Mouse (Mus musculus): ENCODE measurements around the gene Il15ra. TPM values are rescaled to one million over a fixed set of nuclear protein-coding genes. Genes with fewer than 3 reads are reported as not detected.

The Il15ra gene
- polyA plus RNA-seq, 1 experiment from 2014 or later = 1.5 TPM

- H3K27ac ChIP-seq = no peak overlapping the region
- WGBS = 77% methylated on average over 6 of the region's 6 CpGs
Measured at GRCm38 (mm10) chr2:11712483-11712990, 7.4 kb downstream of the Il15ra start.

DNA sequence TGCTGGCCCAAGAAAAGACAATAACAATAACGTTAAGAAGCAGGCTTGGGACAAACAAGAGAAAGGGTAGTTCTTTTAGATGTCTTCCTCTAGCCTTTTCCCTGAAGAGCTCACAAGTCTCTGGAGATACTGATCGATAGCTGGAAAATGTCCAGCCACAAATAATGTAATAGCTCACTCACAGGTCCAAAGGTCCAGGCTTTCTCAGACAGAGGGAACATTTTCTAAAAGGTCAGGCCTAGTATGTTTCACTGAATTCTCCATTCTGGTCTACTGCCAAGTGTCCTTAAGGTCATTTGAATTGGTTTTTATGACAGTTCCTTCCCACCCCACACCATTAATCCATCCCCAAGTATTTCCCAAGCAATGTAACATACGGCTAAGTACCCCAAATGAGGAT lies 7.9 kb downstream of the Il15ra start:
- Histone ChIP-seq H3K4me1 (no peaks in the 10 kb centered on the region), H3K27ac (no peak overlapping the region), H3K4me3 (no peak overlapping the region), H3K4me2 (no peak overlapping the region), H3K27me3 (peaks cover 9% of the 10 kb centered on the region), H3K36me3 (no peaks in the 10 kb centered on the region), H3K9ac (no peak overlapping the region), H3K9me3 (no peaks in the 10 kb centered on the region)
- 81% methylated on average over 3 of the region's 3 CpGs for WGBS
- no peak for ATAC-seq (ENCODE audit: insufficient number of reproducible peaks, insufficient read depth, low FRiP score, low TSS enrichment, low read depth)

More at GRCm38 (mm10) chr2:11712483-11712990, 7.4 kb downstream of the Il15ra start:
- no peak for ATAC-seq (ENCODE audit: insufficient number of reproducible peaks, insufficient read depth, low FRiP score, low TSS enrichment, low read depth)
- H3K4me2 ChIP-seq = no peak overlapping the region
- H3K9me3 ChIP-seq = no peaks in the 10 kb centered on the region
- no peaks in the 10 kb centered on the region for H3K4me1 ChIP-seq
- no peak overlapping the region for H3K9ac ChIP-seq
- peaks cover 14% of the 10 kb centered on the region for H3K27me3 ChIP-seq
- H3K36me3 ChIP-seq = no peaks in the 10 kb centered on the region
- no peak overlapping the region for H3K4me3 ChIP-seq

- WGBS = 85% methylated on average over 4 of the region's 4 CpGs
- H3K36me3 ChIP-seq = no peaks in the 10 kb centered on the region
Measured at GRCm38 (mm10) chr2:11714535-11714934, 9.4 kb downstream of the Il15ra start.

DNA sequence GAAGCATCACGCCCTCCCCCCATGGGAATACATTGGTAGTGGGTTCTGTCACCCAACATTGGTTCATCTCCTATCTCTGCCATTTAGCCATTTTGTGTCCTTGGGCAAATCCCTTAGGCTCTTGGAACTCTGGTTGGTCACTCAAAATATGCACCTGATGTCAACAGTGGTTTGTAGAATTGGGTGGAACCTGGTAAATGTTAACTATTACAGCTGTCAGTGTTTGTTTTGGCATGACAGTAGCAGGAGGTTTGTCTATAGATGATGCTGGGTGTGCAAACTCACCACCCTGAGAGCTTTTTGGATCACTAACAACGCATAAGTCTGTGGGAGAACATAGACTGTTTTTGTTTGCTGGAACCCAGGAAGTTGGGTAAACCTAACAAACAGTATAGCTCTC lies 13.5 kb downstream of the Il15ra start:
- H3K4me2 ChIP-seq = no peak overlapping the region
- ATAC-seq (ENCODE audit: insufficient number of reproducible peaks, insufficient read depth, low FRiP score, low TSS enrichment, low read depth) = no peak
- H3K9me3 ChIP-seq = no peaks in the 10 kb centered on the region
- no peak overlapping the region for H3K9ac ChIP-seq
- no peak overlapping the region for H3K4me3 ChIP-seq
- H3K36me3 ChIP-seq = no peaks in the 10 kb centered on the region
- no peaks in the 10 kb centered on the region for H3K27me3 ChIP-seq
- H3K4me1 ChIP-seq = no peaks in the 10 kb centered on the region
- WGBS = 85% methylated on average over 2 of the region's 2 CpGs
- no peak overlapping the region for H3K27ac ChIP-seq

More at GRCm38 (mm10) chr2:11714535-11714934, 9.4 kb downstream of the Il15ra start:
- no peak overlapping the region for H3K27ac ChIP-seq
- no peak overlapping the region for H3K4me3 ChIP-seq
- no peak for ATAC-seq (ENCODE audit: insufficient number of reproducible peaks, insufficient read depth, low FRiP score, low TSS enrichment, low read depth)
- H3K9me3 ChIP-seq = no peaks in the 10 kb centered on the region
- H3K27me3 ChIP-seq = no peaks in the 10 kb centered on the region
- H3K4me2 ChIP-seq = no peak overlapping the region
- H3K9ac ChIP-seq = no peak overlapping the region
- H3K4me1 ChIP-seq = no peaks in the 10 kb centered on the region

GRCm38 (mm10) chr2:11722564-11722963 lies 17.5 kb downstream of the Il15ra start:
- Histone ChIP-seq H3K27ac (no peak overlapping the region), H3K4me3 (no peak overlapping the region), H3K9me3 (no peaks in the 10 kb centered on the region), H3K4me1 (no peaks in the 10 kb centered on the region), H3K4me2 (no peak overlapping the region), H3K36me3 (no peaks in the 10 kb centered on the region), H3K27me3 (no peaks in the 10 kb centered on the region), H3K9ac (no peak overlapping the region)
- 70% methylated on average over 9 of the region's 9 CpGs for WGBS
- ATAC-seq (ENCODE audit: insufficient number of reproducible peaks, insufficient read depth, low FRiP score, low TSS enrichment, low read depth) = no peak

GRCm38 (mm10) chr2:11727574-11727973 lies 22.5 kb downstream of the Il15ra start:
- H3K4me2 ChIP-seq = no peak overlapping the region
- no peaks in the 10 kb centered on the region for H3K36me3 ChIP-seq
- H3K9ac ChIP-seq = no peak overlapping the region
- WGBS = 90% methylated on average over 5 of the region's 5 CpGs
- no peak for ATAC-seq (ENCODE audit: insufficient number of reproducible peaks, insufficient read depth, low FRiP score, low TSS enrichment, low read depth)
- H3K4me1 ChIP-seq = no peaks in the 10 kb centered on the region
- no peak overlapping the region for H3K4me3 ChIP-seq
- no peaks in the 10 kb centered on the region for H3K9me3 ChIP-seq
- H3K27me3 ChIP-seq = no peaks in the 10 kb centered on the region
- H3K27ac ChIP-seq = no peak overlapping the region

DNA sequence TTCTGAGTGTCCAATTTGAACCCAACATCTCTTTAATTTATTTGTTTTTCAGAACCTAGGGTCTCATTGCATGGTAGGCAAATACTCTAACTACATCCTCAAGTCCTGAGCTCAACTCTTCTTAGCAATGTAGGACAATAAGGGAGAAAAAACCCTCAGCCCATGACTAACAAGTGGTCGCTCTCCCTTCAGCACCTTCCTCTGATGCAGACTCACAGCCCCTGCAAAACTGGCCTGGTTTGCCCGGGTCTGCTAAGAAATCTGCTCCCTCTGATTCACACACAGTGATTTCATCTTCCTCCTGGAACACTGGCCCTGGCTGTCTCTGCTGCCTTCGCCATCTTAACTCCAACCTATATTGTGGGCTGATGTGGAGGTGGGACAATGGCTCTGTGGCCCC lies 24.0 kb downstream of the Il15ra start:
- 49% methylated on average over 3 of the region's 3 CpGs for whole genome bisulfite sequencing
- no peak overlapping the region for H3K4me3 ChIP-seq
- H3K36me3 ChIP-seq = no peaks in the 10 kb centered on the region
- no peak for ATAC-seq (ENCODE audit: insufficient number of reproducible peaks, insufficient read depth, low FRiP score, low TSS enrichment, low read depth)
- H3K9me3 ChIP-seq = no peaks in the 10 kb centered on the region
- no peak overlapping the region for H3K9ac ChIP-seq
- no peaks in the 10 kb centered on the region for H3K27me3 ChIP-seq
- H3K4me1 ChIP-seq = no peaks in the 10 kb centered on the region
- no peak overlapping the region for H3K27ac ChIP-seq
- H3K4me2 ChIP-seq = no peak overlapping the region

GRCm38 (mm10) chr2:11732978-11733377 lies 27.9 kb downstream of the Il15ra start:
- H3K9ac ChIP-seq = no peak overlapping the region
- ATAC-seq (ENCODE audit: insufficient number of reproducible peaks, insufficient read depth, low FRiP score, low TSS enrichment, low read depth) = no peak
- no peaks in the 10 kb centered on the region for H3K4me1 ChIP-seq
- H3K27me3 ChIP-seq = no peaks in the 10 kb centered on the region
- peaks cover 2% of the 10 kb centered on the region; the same call in 1 of the 2 replicates for H3K36me3 ChIP-seq
- H3K4me2 ChIP-seq = no peak overlapping the region
- no peak overlapping the region for H3K27ac ChIP-seq
- no peaks in the 10 kb centered on the region for H3K9me3 ChIP-seq
- 69% methylated on average over 5 of the region's 5 CpGs for WGBS
- H3K4me3 ChIP-seq = no peak overlapping the region

DNA sequence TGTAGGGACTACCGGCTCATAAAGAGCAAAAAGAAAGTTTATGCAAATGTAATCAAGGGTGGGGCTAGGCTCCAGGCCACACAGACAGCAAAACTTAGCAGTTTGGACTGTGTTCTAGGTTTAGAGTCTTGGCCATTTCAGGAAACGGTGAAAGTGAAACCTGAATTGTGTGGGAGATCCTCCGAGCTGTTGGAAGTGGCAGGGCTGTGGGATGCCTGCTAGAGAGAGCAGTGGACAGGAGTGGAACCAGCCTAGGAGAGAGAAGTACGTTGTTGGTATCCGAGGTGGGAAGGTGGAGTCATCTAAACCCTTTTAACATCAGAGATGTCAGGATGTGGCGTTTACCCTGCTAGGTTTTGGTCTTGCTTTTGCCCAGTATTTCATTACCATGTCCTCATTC lies 30.8 kb downstream of the Il15ra start:
- H3K9me3 ChIP-seq = no peaks in the 10 kb centered on the region
- no peak overlapping the region for H3K27ac ChIP-seq
- peaks cover 25% of the 10 kb centered on the region for H3K36me3 ChIP-seq
- H3K4me2 ChIP-seq = no peak overlapping the region
- ATAC-seq (ENCODE audit: insufficient number of reproducible peaks, insufficient read depth, low FRiP score, low TSS enrichment, low read depth) = no peak
- WGBS = 83% methylated on average over 6 of the region's 6 CpGs
- no peaks in the 10 kb centered on the region for H3K27me3 ChIP-seq
- H3K4me3 ChIP-seq = no peak overlapping the region
- no peak overlapping the region for H3K9ac ChIP-seq
- no peaks in the 10 kb centered on the region for H3K4me1 ChIP-seq

DNA sequence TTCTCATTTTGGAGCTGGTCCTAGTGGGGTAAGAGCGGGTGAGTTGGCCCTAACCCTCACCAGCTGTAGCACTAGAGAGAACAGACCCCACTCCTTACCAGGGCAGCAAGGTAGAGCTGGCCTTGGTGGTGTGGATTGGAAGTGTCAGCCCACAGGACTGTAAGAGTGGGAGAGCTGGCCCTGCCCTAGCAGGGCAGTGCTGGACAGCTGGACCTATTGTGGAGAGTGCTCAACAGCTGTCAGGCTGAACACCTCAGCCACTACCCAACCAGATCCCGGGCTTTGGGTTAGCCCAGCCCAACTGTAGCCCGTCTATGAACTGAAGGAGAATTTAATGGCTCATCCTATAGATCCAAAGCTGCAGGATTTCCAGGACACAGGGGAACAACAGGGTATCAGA lies 33.7 kb downstream of the Il15ra start:
- Histone ChIP-seq H3K4me3 (no peak overlapping the region), H3K9me3 (no peaks in the 10 kb centered on the region), H3K27ac (no peak overlapping the region), H3K4me2 (no peak overlapping the region), H3K27me3 (no peaks in the 10 kb centered on the region), H3K4me1 (no peaks in the 10 kb centered on the region), H3K36me3 (peaks cover 54% of the 10 kb centered on the region), H3K9ac (no peak overlapping the region)
- WGBS = 90% methylated on average over 3 of the region's 3 CpGs
- no peak for ATAC-seq (ENCODE audit: insufficient number of reproducible peaks, insufficient read depth, low FRiP score, low TSS enrichment, low read depth)

GRCm38 (mm10) chr2:11739516-11740051 lies 34.5 kb downstream of the Il15ra start:
- peaks cover 59% of the 10 kb centered on the region for H3K36me3 ChIP-seq

GRCm38 (mm10) chr2:11762541-11762940 lies 57.5 kb downstream of the Il15ra start:
- H3K9me3 ChIP-seq = no peaks in the 10 kb centered on the region
- WGBS = 95% methylated on average over 4 of the region's 4 CpGs
- no peak for ATAC-seq (ENCODE audit: insufficient number of reproducible peaks, insufficient read depth, low FRiP score, low TSS enrichment, low read depth)
- H3K4me2 ChIP-seq = no peak overlapping the region
- H3K4me1 ChIP-seq = no peaks in the 10 kb centered on the region
- H3K27ac ChIP-seq = no peak overlapping the region
- H3K27me3 ChIP-seq = no peaks in the 10 kb centered on the region
- H3K9ac ChIP-seq = no peak overlapping the region
- H3K36me3 ChIP-seq = peaks cover 99% of the 10 kb centered on the region
- H3K4me3 ChIP-seq = no peak overlapping the region

More at GRCm38 (mm10) chr2:11739516-11740051, 34.5 kb downstream of the Il15ra start:
- Histone ChIP-seq H3K27ac (no peak overlapping the region), H3K27me3 (no peaks in the 10 kb centered on the region), H3K4me2 (no peak overlapping the region), H3K9me3 (no peaks in the 10 kb centered on the region), H3K4me1 (no peaks in the 10 kb centered on the region), H3K4me3 (no peak overlapping the region), H3K9ac (no peak overlapping the region)
- no peak for ATAC-seq (ENCODE audit: insufficient number of reproducible peaks, insufficient read depth, low FRiP score, low TSS enrichment, low read depth)
- 94% methylated on average over 4 of the region's 4 CpGs for WGBS

All from embryonic facial prominence, embryonic 13.5 days (tissue).